Mouse (Mus musculus) neural tube, embryonic 10.5 days (tissue): ENCODE results near the gene Phgr1.

Experiments used
- DNase-seq: peaks from one replicate; pipeline ENCODE4 v3.0.0-alpha.2; 2017; ENCODE audit warnings: low spot score; ENCODE audit errors: extremely low spot score

Gene Phgr1

GRCm38 (mm10) chr2:118772158-118772874, at the start of gene Phgr1:
Gene Phgr1 (plus strand): TSS chr2:118772769.
- DNase-seq, result no peak

- no peak for DNase-seq
Measured at GRCm38 (mm10) chr2:118723693-118724486, 48.7 kb upstream of the Phgr1 start.

GRCm38 (mm10) chr2:118725511-118725910, 47.1 kb upstream of the Phgr1 start:
- DNase-seq, result no peak

DNA sequence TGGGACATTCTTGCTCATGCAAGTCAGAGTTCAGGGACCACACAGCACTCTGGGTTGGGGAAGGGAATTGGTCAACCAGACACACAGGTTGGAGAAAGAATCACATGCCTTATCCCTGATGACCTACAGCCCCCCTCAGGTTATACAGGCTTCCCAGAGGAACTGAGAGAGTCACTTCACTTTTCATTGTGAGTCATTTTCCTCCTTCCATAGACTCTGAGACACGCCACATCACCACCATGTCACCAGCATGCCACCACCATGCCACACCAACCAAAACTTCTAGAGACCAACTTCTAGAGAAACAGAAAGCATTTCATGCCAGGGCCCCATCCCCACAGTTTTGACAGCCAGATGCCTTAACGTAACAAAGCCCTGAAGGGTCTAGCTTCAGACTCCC, 45.7 kb upstream of the Phgr1 start:
- DNase-seq, result no peak

GRCm38 (mm10) chr2:118727911-118728310, 44.7 kb upstream of the Phgr1 start:
- no peak for DNase-seq

GRCm38 (mm10) chr2:118728337-118728736, 44.2 kb upstream of the Phgr1 start, which contains the start of gene Plcb2:
Gene Plcb2 (minus strand): TSS chr2:118728438.
- DNase-seq, result no peak

DNA sequence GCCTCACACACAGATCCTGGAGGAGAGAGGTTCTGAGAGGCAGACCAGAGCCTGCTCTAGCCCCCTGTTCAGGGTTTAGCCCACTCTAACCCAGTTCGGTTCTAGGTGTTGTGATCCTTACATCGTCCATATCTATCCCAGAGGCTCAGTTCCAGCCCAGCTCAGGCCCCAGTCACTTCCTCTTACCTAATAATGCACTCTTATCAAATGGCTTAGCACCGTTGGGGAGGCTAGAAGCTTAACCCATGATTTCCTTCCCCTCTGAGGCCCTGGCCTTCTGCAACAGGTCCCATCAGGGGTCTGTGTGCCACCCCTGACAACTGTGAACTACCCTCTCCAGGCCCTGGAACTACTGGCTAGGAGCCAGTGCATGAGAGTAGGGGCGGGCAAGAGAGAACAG, 43.4 kb upstream of the Phgr1 start:
- no peak for DNase-seq

- DNase-seq, result no peak
Measured at GRCm38 (mm10) chr2:118729816-118730621, 42.5 kb upstream of the Phgr1 start.

- DNase-seq, result no peak
Measured at GRCm38 (mm10) chr2:118730622-118730915, 42.0 kb upstream of the Phgr1 start.

DNA sequence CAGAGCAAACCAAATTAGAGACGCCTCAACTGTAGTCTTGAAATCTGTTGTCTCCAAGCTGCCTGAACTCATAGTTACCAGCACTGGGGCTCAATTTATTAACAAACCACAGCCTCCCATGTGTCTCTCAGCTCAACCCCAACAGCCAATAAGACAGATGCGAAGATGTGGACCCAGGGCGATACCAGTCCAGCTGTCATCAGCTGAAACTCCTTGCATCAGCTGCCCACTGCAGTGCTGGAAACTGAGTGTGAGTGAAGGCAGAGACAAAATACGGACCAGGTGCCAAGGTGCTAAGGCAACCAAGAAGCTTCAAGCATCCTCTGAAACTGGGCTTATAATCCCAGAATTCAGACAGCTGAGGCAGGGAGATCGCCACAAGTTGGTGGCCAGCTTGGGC, 40.6 kb upstream of the Phgr1 start:
- no peak for DNase-seq

DNA sequence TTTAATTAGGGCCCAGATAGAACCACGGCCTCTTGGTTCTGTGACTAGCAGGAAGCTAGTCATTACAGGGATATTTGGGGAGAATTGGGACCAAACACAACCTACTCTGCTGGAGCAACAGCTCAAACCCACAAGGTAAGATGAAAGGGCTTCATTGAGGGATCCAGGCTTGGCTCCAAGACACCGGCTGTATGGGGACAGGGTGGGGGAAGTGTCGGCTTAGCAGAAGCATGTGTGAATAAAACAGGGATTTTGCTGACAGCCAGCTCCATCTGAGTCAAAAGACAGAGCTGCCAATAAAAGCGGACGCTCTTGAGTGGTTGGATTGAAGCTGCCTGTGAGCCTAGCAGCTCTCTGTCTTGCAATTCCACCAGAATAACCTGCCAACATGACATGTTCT, 39.2 kb upstream of the Phgr1 start:
- no peak for DNase-seq

DNA sequence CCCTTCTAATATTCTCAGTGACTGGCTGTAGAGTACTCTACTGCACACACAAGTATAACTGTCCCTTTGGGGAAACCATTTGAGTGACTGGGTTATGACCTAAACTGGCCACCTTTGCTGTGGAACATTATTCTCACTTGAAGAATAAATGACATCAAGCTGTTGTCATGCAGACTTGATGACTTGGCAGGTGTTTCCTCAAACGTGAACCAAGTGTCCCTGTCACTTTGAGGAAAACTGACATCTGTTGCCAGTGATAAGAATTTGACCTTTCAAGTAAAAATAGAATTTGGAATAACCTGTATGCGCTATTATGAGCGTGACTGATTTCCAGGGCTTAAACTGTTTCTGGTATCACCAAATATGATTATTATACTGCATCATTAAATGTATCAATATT, 32.2 kb upstream of the Phgr1 start:
- DNase-seq, result no peak

DNA sequence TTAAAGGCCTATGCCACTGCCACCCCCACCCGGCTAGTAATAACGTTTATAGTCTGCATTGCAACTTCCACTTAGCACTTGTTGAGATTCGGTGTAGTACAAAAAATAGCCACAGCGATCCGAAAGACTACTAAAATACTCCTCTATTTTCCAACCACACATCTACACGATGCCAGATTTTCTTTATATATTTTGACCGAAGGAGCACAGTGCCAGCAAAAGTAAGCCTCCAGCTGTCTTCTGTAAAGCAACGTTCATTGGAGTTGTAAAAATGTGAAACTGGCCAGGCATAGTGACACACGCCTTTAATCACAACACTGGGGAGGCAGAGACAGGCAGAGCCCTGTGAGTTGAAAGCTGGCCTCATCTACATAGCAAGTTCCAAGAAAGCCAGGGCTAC, 31.4 kb upstream of the Phgr1 start:
- DNase-seq, result no peak

- no peak for DNase-seq
Measured at GRCm38 (mm10) chr2:118743261-118743943, 29.2 kb upstream of the Phgr1 start.

- DNase-seq, result no peak
Measured at GRCm38 (mm10) chr2:118744621-118745020, 27.9 kb upstream of the Phgr1 start.

GRCm38 (mm10) chr2:118745232-118745884, 27.2 kb upstream of the Phgr1 start, which contains the start of gene Inafm2:
Gene Inafm2 (plus strand): TSS chr2:118745758.
- DNase-seq, result peak; percentile 89

GRCm38 (mm10) chr2:118745915-118746901, 26.4 kb upstream of the Phgr1 start:
- peak; percentile 76 for DNase-seq

- no peak for DNase-seq
Measured at GRCm38 (mm10) chr2:118747301-118747960, 25.1 kb upstream of the Phgr1 start.

DNA sequence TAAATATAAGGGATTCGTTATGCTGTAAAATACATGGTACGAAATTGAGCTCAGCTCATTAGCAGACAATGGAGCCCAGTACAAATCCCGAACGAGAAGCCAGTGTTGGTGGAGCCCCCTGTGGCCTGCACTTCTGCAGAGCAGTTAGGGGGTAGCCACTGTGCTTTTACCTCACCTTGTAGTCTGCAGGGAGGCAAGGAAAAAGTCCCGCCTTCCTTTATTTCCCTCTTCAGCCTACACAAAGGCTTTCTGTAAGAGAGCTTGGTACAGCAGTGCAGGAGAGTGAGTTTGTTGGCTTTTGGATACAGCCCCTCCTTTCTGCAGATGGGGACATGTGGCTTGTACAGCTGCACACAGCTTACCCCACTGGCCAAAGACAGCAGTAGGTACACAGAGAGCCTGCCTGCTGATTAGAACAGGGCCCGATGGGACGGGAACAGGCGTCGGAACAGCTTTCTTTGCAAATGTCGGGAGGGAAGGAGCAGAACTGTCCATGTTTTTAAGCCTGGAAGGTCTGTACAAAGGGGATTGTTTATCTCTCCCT, 23.2 kb upstream of the Phgr1 start:
- no peak for DNase-seq
